Mouse (Mus musculus): ENCODE results near the gene Rrp1. TPM values are rescaled to one million over a fixed set of nuclear protein-coding genes. Genes with fewer than 3 reads are reported as not detected.

Gene Rrp1
- polyA plus RNA-seq, 1 experiment from 2014 or later, result 406 TPM

GRCm38 (mm10) chr10:78395819-78396624 is 16.8 kb downstream of the Rrp1 start:
- Histone ChIP-seq H3K27ac (ENCODE audit: low read length) (peak overlapping the region; percentile 86), H3K36me3 (ENCODE audit: control insufficient read depth, insufficient read depth, low read length) (peaks cover 6% of the 10 kb centered on the region; the same call in 1 of the 2 replicates), H3K4me2 (ENCODE audit: low read length) (peak overlapping the region; percentile 45), H3K9me3 (replicated peaks; ENCODE audit: control insufficient read depth, low read length, poor library complexity, severe bottlenecking) (no peaks in the 10 kb centered on the region), H3K9ac (ENCODE audit: low read depth, low read length) (peak overlapping the region; percentile 56), H3K27me3 (ENCODE audit: control insufficient read depth, insufficient read depth, low read depth, low read length) (peaks cover 12% of the 10 kb centered on the region), H3K4me3 (ENCODE audit: low read depth, low read length) (peak overlapping the region; percentile 16), H3K4me1 (ENCODE audit: control insufficient read depth, insufficient read depth, low read length) (peaks cover 17% of the 10 kb centered on the region)
- WGBS, result 3% methylated on average over 17 of the region's 17 CpGs
- ATAC-seq, result peak; percentile 88

DNA sequence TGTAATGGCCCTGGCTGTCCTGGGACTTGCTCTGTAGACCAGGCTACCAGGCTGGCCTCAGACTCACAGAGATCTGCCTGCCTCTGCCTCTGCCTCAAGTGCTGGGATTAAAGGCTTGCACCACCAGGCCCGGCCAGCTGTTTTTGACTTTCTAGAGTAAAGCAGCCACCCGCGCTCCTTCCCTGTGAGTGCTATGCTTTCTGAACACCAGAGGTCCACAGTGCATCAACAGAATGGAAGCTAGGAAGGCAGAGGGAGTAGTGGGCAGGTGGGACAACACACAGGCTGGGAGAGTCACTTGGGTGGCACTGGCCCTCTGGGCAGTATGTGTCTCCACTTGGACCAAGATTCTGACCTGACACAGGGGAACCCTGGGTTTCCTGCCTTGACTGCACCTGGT is 17.5 kb downstream of the Rrp1 start:
- ATAC-seq, result peak; percentile 18
- Histone ChIP-seq H3K9ac (ENCODE audit: low read depth, low read length) (peak overlapping the region; percentile 56; the same call in 1 of the 2 replicates), H3K4me1 (ENCODE audit: control insufficient read depth, insufficient read depth, low read length) (peaks cover 17% of the 10 kb centered on the region), H3K27me3 (ENCODE audit: control insufficient read depth, insufficient read depth, low read depth, low read length) (peaks cover 18% of the 10 kb centered on the region), H3K4me2 (ENCODE audit: low read length) (peak overlapping the region; percentile 45; the same call in 1 of the 2 replicates), H3K9me3 (replicated peaks; ENCODE audit: control insufficient read depth, low read length, poor library complexity, severe bottlenecking) (no peaks in the 10 kb centered on the region), H3K36me3 (ENCODE audit: control insufficient read depth, insufficient read depth, low read length) (peaks cover 4% of the 10 kb centered on the region; the same call in 1 of the 2 replicates), H3K27ac (ENCODE audit: low read length) (peak overlapping the region; percentile 86), H3K4me3 (ENCODE audit: low read depth, low read length) (no peak overlapping the region)
- WGBS, result 77% methylated on average over 3 of the region's 3 CpGs

GRCm38 (mm10) chr10:78392072-78392471 is 20.8 kb downstream of the Rrp1 start:
- WGBS, result 2% methylated on average over 18 of the region's 18 CpGs
- ATAC-seq, result no peak
- H3K4me2 ChIP-seq (ENCODE audit: low read length), result no peak overlapping the region
- H3K4me3 ChIP-seq (ENCODE audit: low read depth, low read length), result no peak overlapping the region
- peaks cover 13% of the 10 kb centered on the region for H3K4me1 ChIP-seq (ENCODE audit: control insufficient read depth, insufficient read depth, low read length)
- H3K9ac ChIP-seq (ENCODE audit: low read depth, low read length), result no peak overlapping the region
- no peaks in the 10 kb centered on the region for H3K9me3 ChIP-seq (replicated peaks; ENCODE audit: control insufficient read depth, low read length, poor library complexity, severe bottlenecking)
- peaks cover 19% of the 10 kb centered on the region for H3K27me3 ChIP-seq (ENCODE audit: control insufficient read depth, insufficient read depth, low read depth, low read length)
- H3K27ac ChIP-seq (ENCODE audit: low read length), result no peak overlapping the region
- H3K36me3 ChIP-seq (ENCODE audit: control insufficient read depth, insufficient read depth, low read length), result no peaks in the 10 kb centered on the region

GRCm38 (mm10) chr10:78390982-78391470 is 21.8 kb downstream of the Rrp1 start:
- peaks cover 19% of the 10 kb centered on the region for H3K27me3 ChIP-seq (ENCODE audit: control insufficient read depth, insufficient read depth, low read depth, low read length)
- peaks cover 6% of the 10 kb centered on the region for H3K4me1 ChIP-seq (ENCODE audit: control insufficient read depth, insufficient read depth, low read length)
- H3K9ac ChIP-seq (ENCODE audit: low read depth, low read length), result no peak overlapping the region
- H3K4me3 ChIP-seq (ENCODE audit: low read depth, low read length), result no peak overlapping the region
- no peaks in the 10 kb centered on the region for H3K36me3 ChIP-seq (ENCODE audit: control insufficient read depth, insufficient read depth, low read length)
- no peaks in the 10 kb centered on the region for H3K9me3 ChIP-seq (replicated peaks; ENCODE audit: control insufficient read depth, low read length, poor library complexity, severe bottlenecking)
- 17% methylated on average over 4 of the region's 4 CpGs for WGBS
- ATAC-seq, result no peak
- H3K27ac ChIP-seq (ENCODE audit: low read length), result no peak overlapping the region
- no peak overlapping the region for H3K4me2 ChIP-seq (ENCODE audit: low read length)

DNA sequence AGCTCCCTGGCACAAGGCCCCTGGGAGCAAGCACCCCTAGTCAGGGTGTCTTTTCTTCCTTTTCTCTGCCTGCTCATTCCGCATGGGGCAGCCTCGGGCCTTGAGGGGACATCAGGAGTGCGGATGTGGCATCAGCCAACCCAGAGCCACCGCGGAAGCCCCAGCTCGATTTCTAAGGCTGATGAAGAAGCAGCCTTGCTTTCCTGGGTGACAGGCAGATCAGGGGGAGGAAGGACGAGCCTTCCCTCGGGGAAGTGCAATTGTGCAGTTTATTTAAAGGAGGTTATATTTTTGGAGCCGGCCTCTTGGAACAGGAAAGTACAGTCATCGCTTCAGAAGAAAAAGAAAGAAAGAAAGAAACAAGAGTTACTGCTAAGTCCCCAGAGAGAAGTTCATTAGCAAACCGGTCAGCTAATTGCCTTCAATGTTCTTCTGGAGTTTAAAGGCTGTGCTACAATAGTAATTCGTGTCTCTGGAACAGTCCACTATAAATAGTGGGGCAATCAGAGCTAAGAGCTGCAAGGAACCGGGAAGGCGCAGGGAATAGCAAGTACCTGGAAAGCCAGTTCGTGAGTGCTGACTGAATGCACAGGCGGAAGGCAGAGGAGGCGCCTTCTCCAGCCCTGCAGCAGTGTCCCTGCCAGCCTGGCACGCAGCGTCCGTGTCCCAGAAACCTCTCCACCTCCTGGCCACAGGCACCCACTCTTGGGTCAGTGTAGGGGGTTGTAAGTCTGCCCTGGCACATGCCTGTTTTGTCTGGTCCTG is 24.4 kb downstream of the Rrp1 start:
- peak; percentile 32; the same call in 1 of the 2 replicates for ATAC-seq
- Histone ChIP-seq H3K4me1 (ENCODE audit: control insufficient read depth, insufficient read depth, low read length) (no peaks in the 10 kb centered on the region; the same call in 1 of the 2 replicates), H3K9me3 (replicated peaks; ENCODE audit: control insufficient read depth, low read length, poor library complexity, severe bottlenecking) (no peaks in the 10 kb centered on the region), H3K4me3 (ENCODE audit: low read depth, low read length) (no peak overlapping the region), H3K27ac (ENCODE audit: low read length) (no peak overlapping the region), H3K4me2 (ENCODE audit: low read length) (no peak overlapping the region), H3K27me3 (ENCODE audit: control insufficient read depth, insufficient read depth, low read depth, low read length) (peaks cover 19% of the 10 kb centered on the region), H3K9ac (ENCODE audit: low read depth, low read length) (no peak overlapping the region), H3K36me3 (ENCODE audit: control insufficient read depth, insufficient read depth, low read length) (no peaks in the 10 kb centered on the region)
- 58% methylated on average over 20 of the region's 20 CpGs for WGBS

DNA sequence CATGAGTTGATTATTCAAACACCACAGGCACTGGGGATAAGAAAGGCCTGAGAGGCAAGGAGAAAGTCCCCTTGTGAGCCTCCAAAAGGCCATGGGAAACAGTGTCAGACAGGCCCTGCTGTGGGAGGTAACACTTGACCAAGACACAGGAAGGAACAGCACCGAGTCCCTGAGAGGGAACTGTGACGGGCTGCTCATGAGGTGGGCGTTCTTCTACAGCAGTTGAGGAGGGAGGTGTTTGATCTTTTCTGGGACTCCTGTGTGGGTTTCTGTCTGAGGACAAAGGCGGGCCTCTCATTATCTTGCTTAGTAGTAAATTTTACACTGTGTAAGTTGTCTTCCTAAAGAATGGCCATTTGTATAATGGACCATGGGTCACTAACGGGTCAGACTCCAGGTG is 27.3 kb downstream of the Rrp1 start:
- 79% methylated on average over 5 of the region's 5 CpGs for WGBS
- no peak for ATAC-seq
- H3K27me3 ChIP-seq (ENCODE audit: control insufficient read depth, insufficient read depth, low read depth, low read length), result peaks cover 2% of the 10 kb centered on the region; the same call in 1 of the 2 replicates
- no peaks in the 10 kb centered on the region for H3K9me3 ChIP-seq (replicated peaks; ENCODE audit: control insufficient read depth, low read length, poor library complexity, severe bottlenecking)
- H3K4me2 ChIP-seq (ENCODE audit: low read length), result no peak overlapping the region
- no peaks in the 10 kb centered on the region for H3K36me3 ChIP-seq (ENCODE audit: control insufficient read depth, insufficient read depth, low read length)
- no peaks in the 10 kb centered on the region; the same call in 1 of the 2 replicates for H3K4me1 ChIP-seq (ENCODE audit: control insufficient read depth, insufficient read depth, low read length)
- no peak overlapping the region for H3K27ac ChIP-seq (ENCODE audit: low read length)
- no peak overlapping the region for H3K4me3 ChIP-seq (ENCODE audit: low read depth, low read length)
- H3K9ac ChIP-seq (ENCODE audit: low read depth, low read length), result no peak overlapping the region

DNA sequence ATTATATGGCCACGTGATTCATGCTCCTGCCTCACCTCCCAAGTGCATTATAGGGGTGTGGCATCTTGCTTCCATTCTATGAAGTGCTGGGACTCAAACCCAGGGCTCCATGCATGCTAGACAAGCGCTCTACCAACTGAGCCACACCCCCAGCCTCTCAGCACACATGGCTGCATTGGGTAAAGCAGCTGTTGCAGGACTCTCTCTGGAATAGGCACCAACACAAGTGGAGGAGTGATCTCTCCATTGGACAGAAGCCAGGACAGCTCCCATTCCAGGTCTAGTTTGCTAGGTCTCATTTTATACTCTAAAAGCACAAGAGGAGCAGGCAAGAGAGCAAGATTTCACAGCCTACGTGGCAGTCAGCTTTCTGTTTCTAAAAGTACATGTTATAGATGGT is 29.3 kb downstream of the Rrp1 start:
- WGBS, result 78% methylated on average over 3 of the region's 3 CpGs
- H3K4me1 ChIP-seq (ENCODE audit: control insufficient read depth, insufficient read depth, low read length), result no peaks in the 10 kb centered on the region
- no peak overlapping the region for H3K27ac ChIP-seq (ENCODE audit: low read length)
- H3K9ac ChIP-seq (ENCODE audit: low read depth, low read length), result no peak overlapping the region
- H3K4me3 ChIP-seq (ENCODE audit: low read depth, low read length), result no peak overlapping the region
- no peak overlapping the region for H3K4me2 ChIP-seq (ENCODE audit: low read length)
- H3K27me3 ChIP-seq (ENCODE audit: control insufficient read depth, insufficient read depth, low read depth, low read length), result no peaks in the 10 kb centered on the region
- no peaks in the 10 kb centered on the region for H3K36me3 ChIP-seq (ENCODE audit: control insufficient read depth, insufficient read depth, low read length)
- no peaks in the 10 kb centered on the region for H3K9me3 ChIP-seq (replicated peaks; ENCODE audit: control insufficient read depth, low read length, poor library complexity, severe bottlenecking)
- ATAC-seq, result no peak

GRCm38 (mm10) chr10:78378516-78378915 is 34.3 kb downstream of the Rrp1 start:
- WGBS, result 95% methylated on average over 7 of the region's 7 CpGs
- Histone ChIP-seq H3K36me3 (ENCODE audit: control insufficient read depth, insufficient read depth, low read length) (no peaks in the 10 kb centered on the region), H3K27me3 (ENCODE audit: control insufficient read depth, insufficient read depth, low read depth, low read length) (no peaks in the 10 kb centered on the region), H3K27ac (ENCODE audit: low read length) (no peak overlapping the region), H3K4me3 (ENCODE audit: low read depth, low read length) (no peak overlapping the region), H3K4me1 (ENCODE audit: control insufficient read depth, insufficient read depth, low read length) (no peaks in the 10 kb centered on the region), H3K4me2 (ENCODE audit: low read length) (no peak overlapping the region), H3K9me3 (replicated peaks; ENCODE audit: control insufficient read depth, low read length, poor library complexity, severe bottlenecking) (no peaks in the 10 kb centered on the region), H3K9ac (ENCODE audit: low read depth, low read length) (no peak overlapping the region)
- ATAC-seq, result no peak
